Comparison of ENCODE assay signal across 12 mouse cellular contexts in the genomic region with DNA sequence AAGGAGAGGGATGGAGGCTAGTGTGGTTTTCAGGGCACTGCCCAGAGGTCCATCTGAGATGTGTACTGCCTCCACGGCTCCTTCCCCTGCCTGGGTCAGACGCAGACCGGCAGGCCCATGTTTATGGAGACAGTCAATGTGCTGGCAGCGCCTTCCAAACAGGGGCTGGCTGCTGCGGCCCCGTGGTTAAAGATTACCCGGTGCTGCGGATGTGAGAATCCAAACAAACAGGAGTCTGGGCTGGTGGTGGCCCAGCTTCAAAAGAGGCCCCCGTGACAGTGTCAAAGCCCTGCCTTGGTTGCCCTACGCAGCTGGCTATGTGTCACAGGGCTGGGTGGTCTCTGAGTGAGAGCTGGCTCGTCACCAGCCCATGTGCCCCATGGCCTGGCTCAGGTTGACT.
DNase-seq lines count a peak whose midpoint lies in the region; ATAC-seq lines count a peak whose summit lies in the region.
"Had no signal": no experiment of that assay in that cellular context is flagged by ENCODE, and none has a peak within 500 bp of the region (broad histone marks: within the 10 kb centered on the region; RNA-seq: fewer than 3 reads in every experiment).

No protein-coding gene starts in this region.

- H3K9me3 ChIP-seq in midbrain, embryonic 13.5 days = no peaks in the 10 kb centered on the region
- no peaks in the 10 kb centered on the region for H3K9me3 ChIP-seq in midbrain, embryonic 10.5 days (replicated peaks)
- no peaks in the 10 kb centered on the region for H3K9me3 ChIP-seq in kidney, embryonic 15.5 days (replicated peaks)
- no peaks in the 10 kb centered on the region for H3K9me3 ChIP-seq in liver, embryonic 13.5 days (replicated peaks)
- no peaks in the 10 kb centered on the region for H3K9me3 ChIP-seq in midbrain, embryonic 14.5 days (ENCODE audit: control insufficient read depth, low read length)
- H3K9me3 ChIP-seq: heart, embryonic 13.5 days; hindbrain, embryonic 15.5 days had no signal

- 78% methylated on average over 11 of the region's 11 CpGs for WGBS in midbrain, embryonic 13.5 days
- WGBS in midbrain, embryonic 10.5 days = 71% methylated on average over 11 of the region's 11 CpGs
- 18% methylated on average over 11 of the region's 11 CpGs for WGBS in kidney, embryonic 15.5 days
- 44% methylated on average over 11 of the region's 11 CpGs for WGBS in liver, embryonic 13.5 days (ENCODE audit: insufficient replicate concordance)
- 79% methylated on average over 11 of the region's 11 CpGs for WGBS in midbrain, embryonic 14.5 days

- H3K27me3 ChIP-seq in midbrain, embryonic 13.5 days = peaks cover 16% of the 10 kb centered on the region
- H3K27me3 ChIP-seq in midbrain, embryonic 10.5 days (ENCODE audit: low read depth, poor library complexity, severe bottlenecking) = peaks cover 41% of the 10 kb centered on the region
- peaks cover 24% of the 10 kb centered on the region for H3K27me3 ChIP-seq in kidney, embryonic 15.5 days
- peaks cover 18% of the 10 kb centered on the region for H3K27me3 ChIP-seq in liver, embryonic 13.5 days
- peaks cover 15% of the 10 kb centered on the region; the same call in 1 of the 2 replicates for H3K27me3 ChIP-seq in midbrain, embryonic 14.5 days (ENCODE audit: control insufficient read depth, insufficient read depth, low read length)

- no peak for DNase-seq in midbrain, embryonic 10.5 days (ENCODE audit: low spot score)
- DNase-seq in liver, embryonic 13.5 days = no peak
- DNase-seq in lung, postnatal 4 days = peak; percentile 69 to 86
- DNase-seq in heart, postnatal 25 days (ENCODE audit: low spot score) = no peak
- DNase-seq in heart, adult 8-10 months (ENCODE audit: low spot score) = no peak
- DNase-seq in midbrain, embryonic 14.5 days = no peak
- DNase-seq: adrenal gland, postnatal 36 days; cerebellum, adult 11-12 months had no signal

- 0 out of 2 replicates have a peak overlapping the region, but pooled peaks have one; percentile 16 for H3K9ac ChIP-seq in midbrain, embryonic 13.5 days (replicated peaks)
- no peak overlapping the region for H3K9ac ChIP-seq in kidney, embryonic 15.5 days
- no peak overlapping the region for H3K9ac ChIP-seq in liver, embryonic 13.5 days
- no peak overlapping the region for H3K9ac ChIP-seq in midbrain, embryonic 14.5 days (replicated peaks; ENCODE audit: low read length)
- H3K9ac ChIP-seq: heart, embryonic 13.5 days; hindbrain, embryonic 15.5 days had no signal

- H3K27ac ChIP-seq in midbrain, embryonic 13.5 days = no peak overlapping the region
- no peak overlapping the region for H3K27ac ChIP-seq in midbrain, embryonic 10.5 days (replicated peaks)
- H3K27ac ChIP-seq in kidney, embryonic 15.5 days = peak overlapping the region; percentile 18; the same call in 1 of the 2 replicates
- H3K27ac ChIP-seq in liver, embryonic 13.5 days = no peak overlapping the region
- H3K27ac ChIP-seq in midbrain, embryonic 14.5 days (replicated peaks; ENCODE audit: low read depth, low read length) = no peak overlapping the region
- H3K27ac ChIP-seq: heart, embryonic 13.5 days; hindbrain, embryonic 15.5 days had no signal

- H3K4me3 ChIP-seq in midbrain, embryonic 13.5 days (replicated peaks) = no peak overlapping the region
- H3K4me3 ChIP-seq in midbrain, embryonic 10.5 days = no peak overlapping the region
- H3K4me3 ChIP-seq in kidney, embryonic 15.5 days (replicated peaks) = no peak overlapping the region
- H3K4me3 ChIP-seq in liver, embryonic 13.5 days (replicated peaks) = no peak overlapping the region
- H3K4me3 ChIP-seq in midbrain, embryonic 14.5 days (replicated peaks; ENCODE audit: low read depth, low read length) = no peak overlapping the region
- H3K4me3 ChIP-seq: heart, embryonic 13.5 days; hindbrain, embryonic 15.5 days had no signal

- intact Hi-C loops in heart, postnatal 25 days (cut with DNase I) = no loop called here

- no peak for ATAC-seq in midbrain, embryonic 13.5 days
- no peak; the same call in 1 of the 2 replicates for ATAC-seq in kidney, embryonic 15.5 days (replicated peaks; ENCODE audit: low FRiP score)
- 0 out of 2 replicates have a peak, but pooled peaks have one; percentile 47 for ATAC-seq in liver, embryonic 13.5 days (ENCODE audit: low read depth)
- ATAC-seq in midbrain, embryonic 14.5 days (ENCODE audit: low FRiP score, low TSS enrichment) = no peak

- H3K36me3 ChIP-seq in midbrain, embryonic 13.5 days = no peaks in the 10 kb centered on the region
- no peaks in the 10 kb centered on the region for H3K36me3 ChIP-seq in midbrain, embryonic 10.5 days
- no peaks in the 10 kb centered on the region for H3K36me3 ChIP-seq in kidney, embryonic 15.5 days
- H3K36me3 ChIP-seq in liver, embryonic 13.5 days = no peaks in the 10 kb centered on the region
- no peaks in the 10 kb centered on the region for H3K36me3 ChIP-seq in midbrain, embryonic 14.5 days (ENCODE audit: control insufficient read depth, insufficient read depth, low read length)
- H3K36me3 ChIP-seq: heart, embryonic 13.5 days; hindbrain, embryonic 15.5 days had no signal

- peaks cover 5% of the 10 kb centered on the region; the same call in 1 of the 2 replicates for H3K4me1 ChIP-seq in midbrain, embryonic 13.5 days (replicated peaks)
- peaks cover 27% of the 10 kb centered on the region for H3K4me1 ChIP-seq in midbrain, embryonic 10.5 days
- H3K4me1 ChIP-seq in kidney, embryonic 15.5 days = peaks cover 25% of the 10 kb centered on the region
- H3K4me1 ChIP-seq in liver, embryonic 13.5 days (replicated peaks) = no peaks in the 10 kb centered on the region; the same call in 1 of the 2 replicates
- H3K4me1 ChIP-seq in midbrain, embryonic 14.5 days (ENCODE audit: control insufficient read depth, insufficient read depth, low read length) = no peaks in the 10 kb centered on the region; the same call in 1 of the 2 replicates

- H3K4me2 ChIP-seq in midbrain, embryonic 13.5 days (replicated peaks) = no peak overlapping the region
- H3K4me2 ChIP-seq in kidney, embryonic 15.5 days = 0 out of 2 replicates have a peak overlapping the region, but pooled peaks have one; percentile 8
- 0 out of 2 replicates have a peak overlapping the region, but pooled peaks have one; percentile 6 for H3K4me2 ChIP-seq in liver, embryonic 13.5 days
- H3K4me2 ChIP-seq in midbrain, embryonic 14.5 days (ENCODE audit: low read length) = no peak overlapping the region
- H3K4me2 ChIP-seq: heart, embryonic 13.5 days; hindbrain, embryonic 15.5 days had no signal

Comparison
In these comparisons a context has a peak if more than half of its experiments do, and no peak if none do; other contexts are left out.
1. H3K4me2 ChIP-seq: peak in kidney, embryonic 15.5 days (single experiment) and liver, embryonic 13.5 days (single experiment); none in midbrain, embryonic 13.5 days (single experiment) and midbrain, embryonic 14.5 days (single experiment).
2. DNase-seq: peak in lung, postnatal 4 days (2 of 2); none in midbrain, embryonic 10.5 days (single experiment), liver, embryonic 13.5 days (single experiment), heart, postnatal 25 days (single experiment), heart, adult 8-10 months (single experiment) and midbrain, embryonic 14.5 days (single experiment).